Mouse (Mus musculus) embryonic stem cell, embryonic (primary cell): ENCODE results near the gene Tnrc6b.

Source experiments
- CTCF ChIA-PET, 4 experiments: fragments of 300-600 bp in 2 of 4; fragments of 350-600 bp in 2 of 4; sonication (Branson Sonifier 250); formaldehyde crosslinking; loops; one replicate each; lab custom pipeline; 2022; ENCODE audit warnings: inconsistent platforms in 2 of 4; lab: Charles Lee
- POLR2A ChIA-PET, 4 experiments: fragments of 300-600 bp in 2 of 4; fragments of 350-600 bp in 2 of 4; sonication (Branson Sonifier 250); formaldehyde crosslinking; loops; one replicate each; lab custom pipeline; 2022; ENCODE audit warnings: antibody characterized with exemption in 4 of 4, inconsistent platforms in 1 of 4; lab: Charles Lee

The Tnrc6b gene

GRCm38 (mm10) chr15:80710608-80711363, at the start of gene Tnrc6b:
Gene Tnrc6b (plus strand): TSS chr15:80711313.
- ChIA-PET CTCF (interaction anchor here in 2 of 4 experiments (0.5 to 1.7 kb wide), 17 partner anchors 17 to 495 kb away, joined by 3 to 8 read pairs (median 3); partner anchors contain the start of gene Adsl (in 1 of the 2)), POLR2A (interaction anchor here (0.5 to 4.0 kb wide), 162 partner anchors 9 to 1022 kb away, joined by 3 to 89 read pairs (median 4); partner anchors contain the start of genes Adsl (in 3 of the 4), Atf4 (in 3 of the 4), Rps19bp1 (in 3 of the 4) and Mief1 (in 2 of the 4))

GRCm38 (mm10) chr15:80664444-80664843, 46.7 kb upstream of the Tnrc6b start:
- POLR2A ChIA-PET, result no interaction called here
- CTCF ChIA-PET, result interaction anchor here in 1 of 4 experiments (1.2 kb wide), 1 partner anchor 30 kb away, joined by 3 read pairs; no protein-coding TSS in a partner anchor

GRCm38 (mm10) chr15:80671295-80672252, 39.5 kb upstream of the Tnrc6b start, which contains the start of gene Fam83f:
Gene Fam83f (plus strand): TSS chr15:80671847.
- ChIA-PET POLR2A (interaction anchor here in 3 of 4 experiments (0.5 to 1.4 kb wide), 3 partner anchors 37 to 276 kb away, joined by 3 to 6 read pairs (median 3); partner anchors contain the start of gene Tnrc6b (in 1 of the 3)), CTCF (interaction anchor here in 2 of 4 experiments (0.7 to 0.9 kb wide), 2 partner anchors 23 to 382 kb away, joined by 3 to 4 read pairs; no protein-coding TSS in a partner anchor)

GRCm38 (mm10) chr15:80672810-80673209, 38.3 kb upstream of the Tnrc6b start:
- CTCF ChIA-PET, result interaction anchor here in 2 of 4 experiments (0.9 to 2.0 kb wide), 4 partner anchors 22 to 384 kb away, joined by 3 to 7 read pairs (median 5); no protein-coding TSS in a partner anchor

GRCm38 (mm10) chr15:80673337-80674095, 37.6 kb upstream of the Tnrc6b start:
- ChIA-PET CTCF (interaction anchor here (0.6 to 2.0 kb wide), 8 partner anchors 21 to 559 kb away, joined by 3 to 7 read pairs (median 5); partner anchors contain the start of gene Tnrc6b (in 1 of the 4)), POLR2A (interaction anchor here (0.6 to 1.3 kb wide), 5 partner anchors 49 to 562 kb away, joined by 3 read pairs; partner anchors contain the start of gene Mchr1 (in 1 of the 4))

More at GRCm38 (mm10) chr15:80672810-80673209, 38.3 kb upstream of the Tnrc6b start:
- POLR2A ChIA-PET, result interaction anchor here in 1 of 4 experiments (0.7 kb wide), 1 partner anchor 181 kb away, joined by 3 read pairs; no protein-coding TSS in a partner anchor

- POLR2A ChIA-PET, result interaction anchor here in 2 of 4 experiments (0.6 to 1.3 kb wide), 2 partner anchors 88 to 772 kb away, joined by 3 read pairs; no protein-coding TSS in a partner anchor
- CTCF ChIA-PET, result interaction anchor here in 1 of 4 experiments (1.4 to 1.7 kb wide), 2 partner anchors 20 to 40 kb away, joined by 3 to 5 read pairs; no protein-coding TSS in a partner anchor
These were observed 36.4 kb upstream of the Tnrc6b start for GRCm38 (mm10) chr15:80674700-80675099.

GRCm38 (mm10) chr15:80679515-80680215, 31.4 kb upstream of the Tnrc6b start:
- CTCF ChIA-PET, result interaction anchor here in 2 of 4 experiments (0.7 to 2.0 kb wide), 4 partner anchors 12 to 326 kb away, joined by 3 to 11 read pairs (median 4); no protein-coding TSS in a partner anchor
- POLR2A ChIA-PET, result interaction anchor here in 1 of 4 experiments (0.6 to 0.9 kb wide), 2 partner anchors 36 to 61 kb away, joined by 3 to 7 read pairs; no protein-coding TSS in a partner anchor

- CTCF ChIA-PET, result interaction anchor here in 3 of 4 experiments (0.5 to 2.0 kb wide), 6 partner anchors 12 to 46 kb away, joined by 3 to 11 read pairs (median 4); no protein-coding TSS in a partner anchor
- POLR2A ChIA-PET, result interaction anchor here in 2 of 4 experiments (0.6 kb wide), 2 partner anchors 36 to 161 kb away, joined by 4 to 7 read pairs; no protein-coding TSS in a partner anchor
These were observed 30.6 kb upstream of the Tnrc6b start for GRCm38 (mm10) chr15:80680347-80681030.

- ChIA-PET CTCF (interaction anchor here in 2 of 4 experiments (0.5 to 2.0 kb wide), 7 partner anchors 13 to 392 kb away, joined by 3 to 11 read pairs (median 4); no protein-coding TSS in a partner anchor), POLR2A (interaction anchor here in 3 of 4 experiments (0.6 to 1.5 kb wide), 3 partner anchors 13 to 417 kb away, joined by 3 to 4 read pairs (median 4); partner anchors contain the start of gene Rps19bp1 (in 1 of the 3))
These were observed 29.6 kb upstream of the Tnrc6b start for GRCm38 (mm10) chr15:80681466-80681881.

GRCm38 (mm10) chr15:80682343-80682742, 28.8 kb upstream of the Tnrc6b start:
- CTCF ChIA-PET, result interaction anchor here in 1 of 4 experiments (1.2 kb wide), 1 partner anchor 12 kb away, joined by 7 read pairs; no protein-coding TSS in a partner anchor

GRCm38 (mm10) chr15:80683151-80683550, 28.0 kb upstream of the Tnrc6b start:
- CTCF ChIA-PET, result interaction anchor here in 2 of 4 experiments (1.2 to 1.5 kb wide), 2 partner anchors 11 to 12 kb away, joined by 3 to 6 read pairs; no protein-coding TSS in a partner anchor
- POLR2A ChIA-PET, result no interaction called here

More at GRCm38 (mm10) chr15:80682343-80682742, 28.8 kb upstream of the Tnrc6b start:
- POLR2A ChIA-PET, result interaction anchor here in 1 of 4 experiments (0.6 to 1.5 kb wide), 2 partner anchors 12 to 41 kb away, joined by 3 to 4 read pairs; no protein-coding TSS in a partner anchor

- POLR2A ChIA-PET, result no interaction called here
These were observed 27.1 kb upstream of the Tnrc6b start for GRCm38 (mm10) chr15:80683990-80684389.

GRCm38 (mm10) chr15:80684786-80685602, 26.1 kb upstream of the Tnrc6b start:
- ChIA-PET POLR2A (no interaction called here), CTCF (interaction anchor here in 2 of 4 experiments (0.9 to 1.5 kb wide), 3 partner anchors 9 to 50 kb away, joined by 3 read pairs; no protein-coding TSS in a partner anchor)

More at GRCm38 (mm10) chr15:80683990-80684389, 27.1 kb upstream of the Tnrc6b start:
- CTCF ChIA-PET, result interaction anchor here in 2 of 4 experiments (1.2 to 1.5 kb wide), 2 partner anchors 10 to 11 kb away, joined by 3 to 6 read pairs; no protein-coding TSS in a partner anchor

GRCm38 (mm10) chr15:80685603-80685895, 25.6 kb upstream of the Tnrc6b start:
- ChIA-PET CTCF (interaction anchor here in 2 of 4 experiments (0.9 to 1.1 kb wide), 2 partner anchors 9 to 51 kb away, joined by 3 read pairs; no protein-coding TSS in a partner anchor), POLR2A (no interaction called here)
